Mouse (Mus musculus): ENCODE measurements around the gene Sdhd. TPM values are rescaled to one million over a fixed set of nuclear protein-coding genes. Genes with fewer than 3 reads are reported as not detected.

Sdhd gene
- polyA plus RNA-seq, 1 experiment, result 65.6 TPM

DNA sequence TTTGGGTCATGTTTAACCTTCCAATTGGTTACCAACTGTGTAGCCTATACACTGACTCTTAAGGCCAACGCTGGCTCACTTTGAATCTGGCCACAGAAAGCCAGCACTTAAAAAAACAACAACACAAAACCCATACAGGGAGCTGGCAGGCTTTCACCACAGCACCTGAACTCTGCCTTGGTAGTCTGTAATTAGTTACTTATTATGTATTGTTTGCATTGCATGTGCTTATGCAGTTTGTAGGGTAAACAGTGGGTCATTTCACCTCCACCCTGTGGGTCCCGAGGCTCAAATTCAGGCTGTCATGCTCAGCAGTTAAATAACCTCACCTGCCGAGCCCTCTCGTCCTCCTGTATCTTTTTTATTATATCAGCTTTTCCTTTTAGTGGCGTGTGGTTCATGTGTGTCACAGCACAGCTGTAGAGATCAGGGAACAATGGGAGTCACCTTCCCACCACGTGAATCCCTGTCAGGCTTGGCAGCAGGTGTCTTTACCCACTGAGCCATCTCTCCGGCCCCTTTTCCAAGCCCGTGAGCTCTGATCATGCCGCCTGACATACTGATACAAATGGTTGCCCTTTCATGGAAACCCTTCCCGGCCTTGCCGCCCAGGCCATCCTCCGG is 8.7 kb downstream of the Sdhd start:
- 83% methylated on average over 12 of the region's 12 CpGs for WGBS
- H3K27ac ChIP-seq (ENCODE audit: control insufficient read depth, insufficient read depth, low read depth, low read length, poor library complexity), result no peak overlapping the region
- TF ChIP-seq CTCF (IDR thresholded peaks at IDR 0.05; ENCODE audit: control insufficient read depth, insufficient read depth, low read length), result no peak
- TF ChIP-seq POLR2A (IDR thresholded peaks at IDR 0.05; ENCODE audit: borderline replicate concordance, control insufficient read depth, low read depth, low read length), result no peak
- H3K4me1 ChIP-seq (ENCODE audit: control insufficient read depth, insufficient read depth, low read length), result peaks cover 3% of the 10 kb centered on the region
- no peak overlapping the region for H3K4me3 ChIP-seq (replicated peaks; ENCODE audit: control insufficient read depth, low read depth, low read length)

DNA sequence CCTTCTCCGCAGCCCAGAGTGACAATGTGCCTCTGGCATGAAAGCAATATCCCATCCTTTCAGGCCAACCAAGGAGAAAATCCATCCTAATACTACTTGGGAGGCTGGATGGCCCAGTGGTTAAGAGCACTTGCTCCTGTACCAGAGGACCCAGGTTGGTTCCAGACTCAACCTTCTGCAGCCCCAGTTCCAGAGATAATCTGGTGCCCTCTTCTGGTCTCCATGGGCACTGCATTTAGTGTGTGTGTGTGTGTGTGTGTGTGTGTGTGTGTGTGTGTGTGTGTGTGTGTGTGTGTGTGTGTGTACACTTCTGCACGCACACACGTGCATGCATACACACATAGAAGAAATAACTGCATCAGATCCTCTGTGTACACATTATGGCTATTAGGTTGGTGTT is 10.1 kb downstream of the Sdhd start:
- 68% methylated on average over 3 of the region's 3 CpGs for WGBS
- no peak overlapping the region; the same call in 1 of the 2 replicates for H3K27ac ChIP-seq (ENCODE audit: control insufficient read depth, insufficient read depth, low read depth, low read length, poor library complexity)
- H3K4me3 ChIP-seq (replicated peaks; ENCODE audit: control insufficient read depth, low read depth, low read length), result no peak overlapping the region
- peaks cover 3% of the 10 kb centered on the region for H3K4me1 ChIP-seq (ENCODE audit: control insufficient read depth, insufficient read depth, low read length)
- peak; percentile 67 for TF ChIP-seq CTCF (IDR thresholded peaks at IDR 0.05; ENCODE audit: control insufficient read depth, insufficient read depth, low read length)
- no peak for TF ChIP-seq POLR2A (IDR thresholded peaks at IDR 0.05; ENCODE audit: borderline replicate concordance, control insufficient read depth, low read depth, low read length)

- H3K27ac ChIP-seq (ENCODE audit: control insufficient read depth, insufficient read depth, low read depth, low read length, poor library complexity), result no peak overlapping the region; the same call in 1 of the 2 replicates
- 51% methylated on average over 9 of the region's 9 CpGs for WGBS
- TF ChIP-seq POLR2A (IDR thresholded peaks at IDR 0.05; ENCODE audit: borderline replicate concordance, control insufficient read depth, low read depth, low read length) (no peak), CTCF (IDR thresholded peaks at IDR 0.05; ENCODE audit: control insufficient read depth, insufficient read depth, low read length) (no peak)
- H3K4me1 ChIP-seq (ENCODE audit: control insufficient read depth, insufficient read depth, low read length), result peaks cover 3% of the 10 kb centered on the region
- no peak overlapping the region for H3K4me3 ChIP-seq (replicated peaks; ENCODE audit: control insufficient read depth, low read depth, low read length)
These were observed 10.7 kb downstream of the Sdhd start for GRCm38 (mm10) chr9:50592955-50593354.

DNA sequence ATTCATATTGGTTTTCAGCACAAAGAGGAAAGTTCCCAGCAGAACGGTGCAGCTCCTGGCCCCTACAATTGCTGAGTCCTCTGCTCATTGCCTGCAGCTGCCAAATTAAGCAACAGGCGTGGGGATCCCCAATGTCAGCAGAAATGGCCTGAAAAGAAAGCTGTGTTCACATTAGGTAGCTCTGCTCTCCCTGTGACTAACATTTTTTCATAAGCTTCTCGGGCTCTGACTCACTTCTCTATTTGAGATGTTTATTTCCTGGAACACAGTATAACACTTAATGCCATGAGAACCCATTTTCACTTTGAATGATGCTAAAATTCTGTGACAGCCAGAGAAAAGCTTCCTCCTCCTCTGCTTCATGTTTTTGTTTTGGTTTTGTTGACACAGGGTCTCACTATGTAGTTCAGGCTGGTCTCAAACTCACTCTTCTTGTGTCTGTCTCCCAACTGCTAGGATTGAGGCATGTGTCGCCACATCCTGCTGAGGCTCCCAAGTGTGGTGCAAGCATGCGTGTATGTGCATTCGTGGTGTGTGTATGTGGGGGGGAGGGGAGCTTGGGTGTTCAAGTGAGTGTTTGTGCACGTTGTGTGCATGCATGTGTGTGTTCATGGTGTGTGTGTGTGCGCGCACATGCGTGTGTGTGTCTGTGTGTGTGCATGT is 12.6 kb downstream of the Sdhd start:
- Histone ChIP-seq H3K4me3 (replicated peaks; ENCODE audit: control insufficient read depth, low read depth, low read length) (peak overlapping the region; percentile 4), H3K27ac (ENCODE audit: control insufficient read depth, insufficient read depth, low read depth, low read length, poor library complexity) (peak overlapping the region; percentile 76), H3K4me1 (ENCODE audit: control insufficient read depth, insufficient read depth, low read length) (peaks cover 3% of the 10 kb centered on the region)
- WGBS, result 32% methylated on average over 10 of the region's 10 CpGs
- no peak for TF ChIP-seq POLR2A (IDR thresholded peaks at IDR 0.05; ENCODE audit: borderline replicate concordance, control insufficient read depth, low read depth, low read length)
- TF ChIP-seq CTCF (IDR thresholded peaks at IDR 0.05; ENCODE audit: control insufficient read depth, insufficient read depth, low read length), result no peak

DNA sequence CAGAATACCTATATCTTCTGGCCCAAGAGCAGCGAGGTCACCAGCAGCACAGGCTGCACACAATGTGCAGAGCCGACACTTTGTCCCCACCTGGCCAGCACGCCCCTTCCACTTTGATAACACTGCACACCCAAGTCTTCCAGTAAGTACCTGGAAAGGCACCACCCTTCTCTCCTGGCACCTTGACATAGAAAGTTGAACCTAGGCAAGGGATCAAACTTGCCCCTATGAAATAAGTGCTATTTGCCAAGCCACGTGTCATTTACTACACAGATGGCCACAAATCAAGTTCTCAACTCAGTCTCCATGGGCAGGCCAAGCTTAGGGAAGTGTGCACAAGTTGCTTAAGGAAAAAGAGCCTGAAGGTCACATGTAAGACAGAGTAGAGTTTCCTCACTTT is 16.7 kb downstream of the Sdhd start:
- WGBS, result 63% methylated on average over 4 of the region's 4 CpGs
- TF ChIP-seq POLR2A (IDR thresholded peaks at IDR 0.05; ENCODE audit: borderline replicate concordance, control insufficient read depth, low read depth, low read length), result no peak
- TF ChIP-seq CTCF (IDR thresholded peaks at IDR 0.05; ENCODE audit: control insufficient read depth, insufficient read depth, low read length), result no peak
- H3K4me3 ChIP-seq (replicated peaks; ENCODE audit: control insufficient read depth, low read depth, low read length), result no peak overlapping the region
- H3K4me1 ChIP-seq (ENCODE audit: control insufficient read depth, insufficient read depth, low read length), result peaks cover 3% of the 10 kb centered on the region
- no peak overlapping the region for H3K27ac ChIP-seq (ENCODE audit: control insufficient read depth, insufficient read depth, low read depth, low read length, poor library complexity)

- 80% methylated on average over 6 of the region's 6 CpGs for WGBS
- H3K27ac ChIP-seq (ENCODE audit: control insufficient read depth, insufficient read depth, low read depth, low read length, poor library complexity), result no peak overlapping the region
- no peak overlapping the region for H3K4me3 ChIP-seq (replicated peaks; ENCODE audit: control insufficient read depth, low read depth, low read length)
- no peaks in the 10 kb centered on the region; the same call in 1 of the 2 replicates for H3K4me1 ChIP-seq (ENCODE audit: control insufficient read depth, insufficient read depth, low read length)
- TF ChIP-seq CTCF (IDR thresholded peaks at IDR 0.05; ENCODE audit: control insufficient read depth, insufficient read depth, low read length) (no peak), POLR2A (IDR thresholded peaks at IDR 0.05; ENCODE audit: borderline replicate concordance, control insufficient read depth, low read depth, low read length) (no peak)
These were observed 18.3 kb downstream of the Sdhd start for GRCm38 (mm10) chr9:50585145-50585818.

- Histone ChIP-seq H3K4me3 (replicated peaks; ENCODE audit: control insufficient read depth, low read depth, low read length) (no peak overlapping the region), H3K4me1 (ENCODE audit: control insufficient read depth, insufficient read depth, low read length) (no peaks in the 10 kb centered on the region), H3K27ac (ENCODE audit: control insufficient read depth, insufficient read depth, low read depth, low read length, poor library complexity) (no peak overlapping the region)
- TF ChIP-seq POLR2A (IDR thresholded peaks at IDR 0.05; ENCODE audit: borderline replicate concordance, control insufficient read depth, low read depth, low read length) (no peak), CTCF (IDR thresholded peaks at IDR 0.05; ENCODE audit: control insufficient read depth, insufficient read depth, low read length) (no peak)
- WGBS, result 82% methylated on average over 4 of the region's 4 CpGs
These were observed 23.2 kb downstream of the Sdhd start for GRCm38 (mm10) chr9:50580370-50580769.
